Mouse (Mus musculus) stomach, embryonic 14.5 days (tissue): Measurements from ENCODE around the gene Fcgr1. TPM values are rescaled to one million over a fixed set of nuclear protein-coding genes. Genes with fewer than 3 reads are reported as not detected.
A peak's percentile ranks its signal among the peaks of the same experiment; 100 is the strongest.
"Not testable (repeated sequence)": the region's sequence is repeated elsewhere in the genome, so short reads cannot be mapped to it uniquely, and the experiment has no call there.

ENCODE experiments used
- ATAC-seq: fragments of 200-750 bp; cut with Nextera tagmentation; 2 replicates; pipeline ENCODE4 v1.8.0; 2017; ENCODE audit warnings: low read depth, moderate TSS enrichment; ENCODE audit not compliant: insufficient number of reproducible peaks, insufficient read depth, low FRiP score
- H3K27ac ChIP-seq: fragments of 300-500 bp; sonication (generic); 2 replicates; pipeline ENCODE4 v1.5.1; 2014; ENCODE audit warnings: mild to moderate bottlenecking, low read length, moderate library complexity, mixed read lengths
- H3K27me3 ChIP-seq: fragments of 300-500 bp; sonication (generic); 2 replicates; pipeline ENCODE4 v1.6.1; 2014; ENCODE audit warnings: low read length, control low read depth, mixed read lengths; ENCODE audit not compliant: control insufficient read depth, insufficient read depth
- H3K36me3 ChIP-seq: fragments of 300-500 bp; sonication (generic); 2 replicates; pipeline ENCODE4 v1.6.1; 2014; ENCODE audit warnings: mild to moderate bottlenecking, control low read depth, low read length, moderate library complexity, mixed read lengths; ENCODE audit not compliant: control insufficient read depth, insufficient read depth
- H3K4me1 ChIP-seq: fragments of 300-500 bp; sonication (generic); 2 replicates; pipeline ENCODE4 v1.6.1; 2014; ENCODE audit warnings: low read length, control low read depth, mixed read lengths; ENCODE audit not compliant: control insufficient read depth, insufficient read depth
- H3K4me2 ChIP-seq: fragments of 300-500 bp; sonication (generic); replicated peaks from 2 replicates; pipeline ENCODE4 v1.6.1; 2014; ENCODE audit warnings: low read depth, low read length, control low read depth
- H3K4me3 ChIP-seq: fragments of 300-500 bp; sonication (generic); 2 replicates; pipeline ENCODE4 v1.5.1; 2014; ENCODE audit warnings: low read depth, low read length, control low read depth
- H3K9ac ChIP-seq: fragments of 300-500 bp; sonication (generic); replicated peaks from 2 replicates; pipeline ENCODE4 v1.6.1; 2014; ENCODE audit warnings: low read depth, mild to moderate bottlenecking, control low read depth, low read length, moderate library complexity, mixed read lengths
- H3K9me3 ChIP-seq: fragments of 300-500 bp; sonication (generic); 2 replicates; pipeline ENCODE4 v1.6.1; 2016; ENCODE audit warnings: low read depth, low read length, control low read depth; ENCODE audit not compliant: control insufficient read depth
- WGBS: fragments of 180-500 bp; shearing (Covaris S2); extraction: QIAGEN DNeasy Blood & Tissue Kit; methylation state at CpG from one replicate; pipeline ENCODE4 v1.1.7; 2014; 5-methylcytosine and 5-hydroxymethylcytosine counted together
- polyA plus RNA-seq: library from polyadenylated mRNA; unstranded; fragments of >200 nt; fragmentation: Nextera tagmentation; extraction: Ambion mirVana; gene quantifications from 2 replicates; pipeline ENCODE4 v1.2.1, GENCODE M21; 2014

The Fcgr1 gene
- polyA plus RNA-seq, 1 experiment from 2014 or later = 3.8 TPM

DNA sequence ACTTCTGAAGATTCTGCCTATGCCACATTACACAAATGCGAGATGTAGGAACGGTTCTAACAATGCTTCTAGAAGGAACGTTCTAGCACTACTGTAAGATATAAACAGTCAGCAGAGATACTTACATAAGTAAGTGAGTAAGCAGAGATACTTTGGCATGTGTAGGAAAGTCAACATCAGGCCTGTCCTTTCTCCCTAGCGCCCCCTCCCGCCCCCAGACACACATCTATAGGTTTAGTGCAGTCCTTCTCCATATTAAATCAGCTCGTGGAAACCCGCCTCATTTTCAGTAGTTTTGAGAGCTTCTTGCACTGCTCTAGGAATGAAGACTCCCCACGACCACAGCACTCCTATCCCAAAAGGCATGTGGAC, 16.4 kb downstream of the Fcgr1 start:
- 10% methylated on average over 8 of the region's 8 CpGs for WGBS
- Histone ChIP-seq H3K4me2 (peak overlapping the region; percentile 72), H3K36me3 (no peaks in the 10 kb centered on the region), H3K27ac (peak overlapping the region; percentile 74), H3K9ac (peak overlapping the region; percentile 43), H3K9me3 (no peaks in the 10 kb centered on the region), H3K4me3 (peak overlapping the region; percentile 39), H3K4me1 (0 out of 2 replicates have a peak, but pooled peaks cover 4% of the 10 kb centered on the region), H3K27me3 (no peaks in the 10 kb centered on the region)
- ATAC-seq = peak; percentile 37; the same call in 1 of the 2 replicates

- no peak overlapping the region for H3K27ac ChIP-seq
- H3K27me3 ChIP-seq = no peaks in the 10 kb centered on the region
- no peaks in the 10 kb centered on the region for H3K9me3 ChIP-seq
- no peak overlapping the region for H3K4me2 ChIP-seq
- no peaks in the 10 kb centered on the region for H3K36me3 ChIP-seq
- H3K9ac ChIP-seq = no peak overlapping the region
- ATAC-seq = no peak
- 0 out of 2 replicates have a peak, but pooled peaks cover 3% of the 10 kb centered on the region for H3K4me1 ChIP-seq
- 88% methylated on average over 17 of the region's 17 CpGs for WGBS
- no peak overlapping the region for H3K4me3 ChIP-seq
Measured at GRCm38 (mm10) chr3:96273591-96274465, 19.9 kb downstream of the Fcgr1 start.

GRCm38 (mm10) chr3:96269511-96270474, 24.0 kb downstream of the Fcgr1 start, which contains the start of gene Hist2h2bb:
Gene Hist2h2bb (plus strand): TSS chr3:96269752.
- Histone ChIP-seq H3K4me3 (peak within 1 kb of the TSS; percentile 47), H3K9ac (peak within 1 kb of the TSS; percentile 61), H3K4me2 (peak within 1 kb of the TSS; percentile 82), H3K36me3 (no peaks in the 10 kb centered on the region), H3K27me3 (no peaks in the 10 kb centered on the region), H3K9me3 (no peaks in the 10 kb centered on the region), H3K27ac (peak within 1 kb of the TSS; percentile 95), H3K4me1 (peaks cover 3% of the 10 kb centered on the region; the same call in 1 of the 2 replicates)
- peak; percentile 96 for ATAC-seq
- under 1% methylated on average over 45 of the region's 45 CpGs for WGBS

GRCm38 (mm10) chr3:96268776-96269378, 24.9 kb downstream of the Fcgr1 start:
- Histone ChIP-seq H3K27ac (peak overlapping the region; percentile 95), H3K4me1 (peaks cover 11% of the 10 kb centered on the region), H3K4me3 (peak overlapping the region; percentile 31), H3K4me2 (peak overlapping the region; percentile 47), H3K9ac (peak overlapping the region; percentile 61; the same call in 1 of the 2 replicates)
- WGBS = under 1% methylated on average over 12 of the region's 44 CpGs
- peak; percentile 26; the same call in 1 of the 2 replicates for ATAC-seq
- H3K9me3 ChIP-seq, H3K36me3 ChIP-seq, H3K27me3 ChIP-seq: not testable (repeated sequence)

DNA sequence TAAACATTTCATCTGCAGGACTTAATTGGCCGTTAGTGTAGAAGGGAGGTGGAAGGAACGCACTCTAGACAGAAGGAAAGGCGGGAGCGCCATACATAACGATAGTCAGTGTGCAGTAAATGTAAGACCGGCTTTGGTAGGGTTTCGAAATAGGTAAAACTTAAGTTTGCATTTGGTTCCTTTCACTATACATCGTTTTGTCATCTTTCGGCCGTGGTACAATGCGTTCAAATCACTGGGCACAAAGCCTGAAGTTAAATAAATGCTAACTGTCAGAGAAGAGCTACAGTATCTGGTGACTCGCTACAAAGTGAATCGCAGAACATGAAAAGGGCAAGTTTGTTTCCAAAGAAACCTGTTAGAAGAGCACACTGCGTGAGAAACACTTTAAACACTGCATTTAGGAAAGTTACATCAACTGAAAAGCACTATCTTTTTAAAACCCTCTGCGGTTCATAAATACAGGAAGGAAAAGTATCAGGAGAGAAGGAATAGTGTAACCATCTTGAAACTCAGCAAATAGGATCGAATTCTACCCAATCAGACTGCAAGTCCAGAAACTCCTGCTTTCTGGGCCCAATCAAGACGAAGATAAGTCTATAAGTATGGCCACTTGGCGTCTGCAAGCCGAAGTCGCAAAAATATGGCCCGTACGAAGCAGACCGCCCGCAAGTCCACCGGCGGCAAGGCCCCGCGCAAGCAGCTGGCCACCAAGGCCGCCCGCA, 25.6 kb downstream of the Fcgr1 start, which contains the start of gene Hist2h3b:
Hist2h3b (plus strand) TSS at position 604 of the 725 bp plus-strand sequence.
- Histone ChIP-seq H3K9me3 (no peaks in the 10 kb centered on the region), H3K9ac (peak within 1 kb of the TSS; percentile 61; the same call in 1 of the 2 replicates), H3K4me3 (peak within 1 kb of the TSS; percentile 47), H3K4me2 (peak within 1 kb of the TSS; percentile 82), H3K27ac (peak within 1 kb of the TSS; percentile 95), H3K4me1 (peaks cover 11% of the 10 kb centered on the region), H3K36me3 (no peaks in the 10 kb centered on the region), H3K27me3 (no peaks in the 10 kb centered on the region)
- ATAC-seq = peak; percentile 75
- 13% methylated on average over 28 of the region's 30 CpGs for WGBS

- H3K4me3 ChIP-seq = no peak overlapping the region
- no peaks in the 10 kb centered on the region for H3K36me3 ChIP-seq
- H3K27me3 ChIP-seq = no peaks in the 10 kb centered on the region
- H3K4me1 ChIP-seq = peaks cover 11% of the 10 kb centered on the region
- no peak for ATAC-seq
- H3K9ac ChIP-seq = 0 out of 2 replicates have a peak overlapping the region, but pooled peaks have one; percentile 25
- WGBS = 68% methylated on average over 4 of the region's 4 CpGs
- peak overlapping the region; percentile 47 for H3K4me2 ChIP-seq
- H3K27ac ChIP-seq = peak overlapping the region; percentile 95
- H3K9me3 ChIP-seq = no peaks in the 10 kb centered on the region
Measured at GRCm38 (mm10) chr3:96267541-96267940, 26.2 kb downstream of the Fcgr1 start.

DNA sequence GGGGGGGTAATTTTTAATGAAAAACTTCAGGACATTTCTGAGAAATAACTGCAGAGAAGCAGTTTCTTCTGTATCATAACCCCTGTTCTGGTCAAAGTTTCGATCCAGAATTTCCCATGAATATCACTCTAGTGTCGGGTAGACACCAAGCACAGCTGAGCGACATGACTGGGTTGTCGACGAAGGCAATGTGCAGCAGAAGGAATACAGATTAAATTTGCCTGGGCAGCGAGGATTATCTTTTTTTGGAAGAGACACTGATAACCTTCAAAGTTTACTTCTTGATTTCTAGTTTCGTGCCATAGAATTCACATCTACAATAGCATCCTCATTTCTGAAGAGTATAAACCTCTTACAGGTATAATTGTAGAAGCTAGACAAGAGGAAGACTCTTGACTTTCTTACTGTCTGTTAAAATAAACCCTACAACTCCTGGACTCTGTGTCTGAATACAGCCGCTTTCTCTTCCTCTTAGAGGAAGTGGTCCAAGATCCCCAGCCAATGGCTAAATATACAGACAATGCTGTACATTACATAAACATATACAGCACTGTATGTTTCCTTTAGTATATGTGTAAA, 27.5 kb downstream of the Fcgr1 start:
- 86% methylated on average over 8 of the region's 8 CpGs for WGBS
- H3K27me3 ChIP-seq = no peaks in the 10 kb centered on the region
- ATAC-seq = no peak
- no peak overlapping the region for H3K4me3 ChIP-seq
- H3K4me2 ChIP-seq = no peak overlapping the region
- H3K36me3 ChIP-seq = no peaks in the 10 kb centered on the region
- H3K4me1 ChIP-seq = peaks cover 16% of the 10 kb centered on the region
- no peak overlapping the region for H3K9ac ChIP-seq
- H3K27ac ChIP-seq = no peak overlapping the region
- no peaks in the 10 kb centered on the region for H3K9me3 ChIP-seq
